Mouse (Mus musculus) lung, adult 2 months (tissue): Measurements from ENCODE around the gene Tcl1b5.

ENCODE experiments used
- CTCF ChIP-seq: fragments of 200-500 bp; IDR thresholded peaks from 2 replicates; pipeline ENCODE4 v1.5.1; 2011; ENCODE audit warnings: mild to moderate bottlenecking, low read length, control low read depth; ENCODE audit not compliant: insufficient read depth
- POLR2A ChIP-seq: fragments of 200-500 bp; IDR thresholded peaks from 2 replicates; pipeline ENCODE4 v1.6.1; 2011; ENCODE audit warnings: low read depth, mild to moderate bottlenecking, control low read depth, low read length, borderline replicate concordance; ENCODE audit errors: extremely low read depth

- TF ChIP-seq CTCF (no peak), POLR2A (no peak)
Measured at GRCm38 (mm10) chr12:105126516-105126915, 49.6 kb upstream of the Tcl1b5 start.
